Mouse (Mus musculus): ENCODE results near the gene Col11a2. TPM values are rescaled to one million over a fixed set of nuclear protein-coding genes. Genes with fewer than 3 reads are reported as not detected.

The Col11a2 gene
- total and polyA plus RNA-seq, 3 experiments: 3.0 to 6.0 (median 5.8) TPM

DNA sequence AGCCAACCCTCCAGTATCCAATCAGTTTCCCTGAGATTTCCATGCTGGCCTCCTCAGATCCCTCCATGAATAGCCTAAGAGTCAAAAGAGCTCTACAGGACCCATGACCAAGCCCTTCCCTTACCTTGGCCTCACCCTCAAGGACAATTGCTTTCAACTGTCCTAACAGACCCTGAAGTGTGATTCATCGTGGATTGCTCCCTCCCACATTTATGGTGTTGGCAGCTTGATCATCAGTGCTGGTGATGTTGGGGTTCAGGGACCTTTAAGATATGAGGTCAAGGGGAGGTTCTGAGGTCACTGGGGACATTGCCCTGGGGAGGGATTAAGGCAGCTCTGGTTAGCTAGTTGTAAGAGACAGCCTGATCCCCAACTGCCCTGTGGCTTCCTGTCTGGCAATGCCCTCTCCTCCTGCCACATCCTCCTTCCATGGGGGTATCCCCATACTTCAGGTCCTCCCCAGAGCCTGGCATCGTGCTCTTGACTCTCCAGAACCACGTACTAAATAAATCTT, 57.3 kb downstream of the Col11a2 start:
- in situ Hi-C loops (cut with MboI; ENCODE audit: low pct_ligation_motif_present, low pct_unique_long_range_greater_than_20kb, low sequenced_read_pairs) (no loop called here), dilution Hi-C loops (cut with MboI; ENCODE audit: extremely low pct_ligation_motif_present, extremely low pct_unique_long_range_greater_than_20kb, low sequenced_read_pairs) (no loop called here)
- no peaks in the 10 kb centered on the region for H3K27me3 ChIP-seq (replicated peaks)
- H3K36me3 ChIP-seq (replicated peaks in 1 of 2; ENCODE audit: control insufficient read depth in 1 of 2, insufficient read depth in 1 of 2, low read length in 1 of 2): peaks cover 3 to 28% of the 10 kb centered on the region in 2 experiments
- H3K79me2 ChIP-seq (replicated peaks; ENCODE audit: control insufficient read depth, extremely low read depth, insufficient read depth, poor library complexity, severe bottlenecking): no peaks in the 10 kb centered on the region
- H3K4me3 ChIP-seq (replicated peaks in 1 of 3; ENCODE audit: low read depth in 2 of 3, low read length in 2 of 3, poor library complexity in 1 of 3): no peak overlapping the region
- no peak overlapping the region for H3K27ac ChIP-seq (ENCODE audit: insufficient read depth, low read depth)
- TF ChIP-seq BHLHE40 (IDR thresholded peaks at IDR 0.05; ENCODE audit: low read depth, low read length) (no peak), MAZ (IDR thresholded peaks at IDR 0.05; ENCODE audit: low read depth, low read length) (no peak), CTCF (conservative IDR thresholded peaks at IDR 0.05 in 1 of 2, IDR thresholded peaks at IDR 0.05 in 1 of 2; ENCODE audit: low read depth in 2 of 2, low read length in 2 of 2) (no peak), EP300 (IDR thresholded peaks at IDR 0.05; ENCODE audit: low read length) (no peak), JUND (conservative IDR thresholded peaks at IDR 0.05; ENCODE audit: low read depth, low read length) (no peak), ZMIZ1 (IDR thresholded peaks at IDR 0.05; ENCODE audit: low read depth, low read length) (no peak), ELF1 (IDR thresholded peaks at IDR 0.05; ENCODE audit: low read depth, low read length) (no peak), ZNF384 (IDR thresholded peaks at IDR 0.05; ENCODE audit: low read depth, low read length) (no peak), HCFC1 (IDR thresholded peaks at IDR 0.05; ENCODE audit: low read depth, low read length) (no peak), GABPA (IDR thresholded peaks at IDR 0.05; ENCODE audit: insufficient replicate concordance, low read depth, low read length) (no peak), PAX5 (IDR thresholded peaks at IDR 0.05; ENCODE audit: low read length) (no peak), MAFK (IDR thresholded peaks at IDR 0.05; ENCODE audit: insufficient replicate concordance, low read length) (no peak), JUN (IDR thresholded peaks at IDR 0.05; ENCODE audit: insufficient read depth, low read depth, low read length) (no peak)
- H3K4me1 ChIP-seq (ENCODE audit: control insufficient read depth in 1 of 2, insufficient read depth in 2 of 2): peaks cover 11 to 60% of the 10 kb centered on the region in 2 experiments
- H3K9me3 ChIP-seq (replicated peaks; ENCODE audit: low read length): peaks cover 8% of the 10 kb centered on the region
- no peak for DNase-seq (ENCODE audit: extremely low read depth)
- H3K9ac ChIP-seq (ENCODE audit: insufficient read depth, low read depth): no peak overlapping the region
- no peak overlapping the region for H3K4me2 ChIP-seq (ENCODE audit: insufficient read depth, low read depth, poor library complexity, severe bottlenecking)

DNA sequence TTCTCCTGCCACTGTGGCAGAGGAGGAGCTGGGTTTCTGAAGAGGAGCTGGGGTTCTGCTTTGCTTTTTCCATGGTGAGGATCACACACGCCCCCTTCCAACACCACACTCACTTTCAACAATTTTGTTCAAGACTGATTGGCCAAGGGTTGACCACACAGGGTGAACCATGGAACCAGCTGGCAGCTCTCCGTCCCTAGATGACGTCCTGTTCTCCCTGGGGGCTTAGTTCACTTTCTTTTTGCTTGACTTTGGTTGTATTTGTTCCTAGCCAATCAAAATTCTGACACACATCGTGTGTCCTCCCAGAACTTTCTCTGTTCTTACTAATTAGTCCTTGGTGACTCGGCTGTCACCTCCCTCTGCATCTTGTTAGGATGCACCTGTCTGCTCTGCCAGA, 58.0 kb downstream of the Col11a2 start:
- TF ChIP-seq NELFE (IDR thresholded peaks at IDR 0.05; ENCODE audit: low read depth, low read length) (no peak), HCFC1 (IDR thresholded peaks at IDR 0.05; ENCODE audit: low read depth, low read length) (no peak), ETS1 (conservative IDR thresholded peaks at IDR 0.05; ENCODE audit: low read depth, low read length) (0 out of 2 replicates have a peak, but pooled peaks have one; percentile 10), PAX5 (IDR thresholded peaks at IDR 0.05; ENCODE audit: low read length) (no peak), MEF2A (IDR thresholded peaks at IDR 0.05; ENCODE audit: borderline replicate concordance, low read depth, low read length) (no peak), MAZ (IDR thresholded peaks at IDR 0.05; ENCODE audit: low read depth, low read length) (no peak)
- no peak overlapping the region for H3K27ac ChIP-seq (ENCODE audit: insufficient read depth, low read depth)
- no peak overlapping the region for H3K4me2 ChIP-seq (ENCODE audit: insufficient read depth, low read depth, poor library complexity, severe bottlenecking)
- no peaks in the 10 kb centered on the region for H3K27me3 ChIP-seq (replicated peaks)
- dilution Hi-C loops (cut with MboI; ENCODE audit: extremely low pct_ligation_motif_present, extremely low pct_unique_long_range_greater_than_20kb, low sequenced_read_pairs): no loop called here
- H3K9ac ChIP-seq (ENCODE audit: insufficient read depth, low read depth): no peak overlapping the region
- DNase-seq (ENCODE audit: extremely low read depth): no peak
- H3K36me3 ChIP-seq (replicated peaks in 1 of 2; ENCODE audit: control insufficient read depth in 1 of 2, insufficient read depth in 1 of 2, low read length in 1 of 2): peaks cover 3 to 28% of the 10 kb centered on the region in 2 experiments
- H3K9me3 ChIP-seq (replicated peaks; ENCODE audit: low read length): peaks cover 8% of the 10 kb centered on the region
- in situ Hi-C loops (cut with MboI; ENCODE audit: low pct_ligation_motif_present, low pct_unique_long_range_greater_than_20kb, low sequenced_read_pairs): no loop called here
- H3K4me1 ChIP-seq (ENCODE audit: control insufficient read depth in 1 of 2, insufficient read depth in 2 of 2): peaks cover 11 to 58% of the 10 kb centered on the region in 2 experiments
- H3K79me2 ChIP-seq (replicated peaks; ENCODE audit: control insufficient read depth, extremely low read depth, insufficient read depth, poor library complexity, severe bottlenecking): no peaks in the 10 kb centered on the region
- no peak overlapping the region for H3K4me3 ChIP-seq (replicated peaks in 1 of 3; ENCODE audit: low read depth in 2 of 3, low read length in 2 of 3, poor library complexity in 1 of 3)
